Mouse (Mus musculus) left cerebral cortex, adult 11 months (tissue): ENCODE data around the gene Homer3.

Experiments used
- DNase-seq: peaks from one replicate; pipeline ENCODE4 v3.0.0; 2022; ENCODE audit warnings: low spot score

Gene Homer3

DNA sequence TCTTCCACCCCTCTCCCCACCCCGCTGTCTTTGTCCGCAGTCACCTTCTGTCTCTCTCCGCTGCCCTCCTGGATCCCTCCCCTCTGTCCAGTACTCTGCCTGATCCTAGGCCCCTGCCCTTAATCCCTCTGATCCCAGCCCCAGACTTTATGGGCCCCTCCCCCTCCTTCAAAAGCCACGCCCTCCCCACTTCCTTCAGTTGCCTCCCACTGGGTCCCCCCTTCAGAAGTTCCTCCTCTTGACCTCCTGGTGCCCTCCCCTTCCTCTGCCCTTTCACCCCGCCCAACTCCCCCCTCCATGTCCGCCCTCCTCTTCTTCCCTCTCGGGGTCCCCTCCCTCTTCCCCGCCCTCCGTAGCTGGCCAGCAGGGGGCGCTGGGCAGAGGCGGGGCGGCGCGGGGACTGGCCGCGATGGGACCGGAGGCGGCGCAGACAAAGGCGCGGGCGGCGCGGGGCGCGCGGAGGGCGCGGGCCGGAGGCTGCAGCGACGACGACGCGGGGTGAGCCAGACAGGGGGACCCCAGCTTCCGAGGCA lies at the start of gene Homer3:
TSS of gene Homer3 (plus strand) at position 225 of the 533 bp plus-strand sequence.
- DNase-seq: peak; percentile 62

DNA sequence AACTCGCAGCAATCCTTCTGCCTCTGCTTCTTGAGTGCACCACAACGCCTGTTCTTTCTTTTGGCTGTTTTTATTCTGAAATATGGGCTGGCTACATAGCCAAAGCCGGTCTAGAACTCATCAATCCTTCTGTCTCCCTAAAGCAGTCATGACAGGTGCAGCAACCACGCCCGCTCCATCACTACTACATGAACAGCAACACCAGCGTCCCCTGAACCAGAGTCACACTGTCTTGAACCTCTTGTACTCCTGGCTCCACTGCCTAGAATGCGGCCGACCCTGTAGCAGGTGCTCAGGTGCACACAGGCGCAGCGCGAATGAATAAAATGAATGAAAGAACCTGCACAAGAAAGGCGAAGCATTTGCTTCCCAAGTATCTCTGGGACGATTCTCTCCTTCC lies 49.0 kb upstream of the Homer3 start:
- DNase-seq: no peak

DNA sequence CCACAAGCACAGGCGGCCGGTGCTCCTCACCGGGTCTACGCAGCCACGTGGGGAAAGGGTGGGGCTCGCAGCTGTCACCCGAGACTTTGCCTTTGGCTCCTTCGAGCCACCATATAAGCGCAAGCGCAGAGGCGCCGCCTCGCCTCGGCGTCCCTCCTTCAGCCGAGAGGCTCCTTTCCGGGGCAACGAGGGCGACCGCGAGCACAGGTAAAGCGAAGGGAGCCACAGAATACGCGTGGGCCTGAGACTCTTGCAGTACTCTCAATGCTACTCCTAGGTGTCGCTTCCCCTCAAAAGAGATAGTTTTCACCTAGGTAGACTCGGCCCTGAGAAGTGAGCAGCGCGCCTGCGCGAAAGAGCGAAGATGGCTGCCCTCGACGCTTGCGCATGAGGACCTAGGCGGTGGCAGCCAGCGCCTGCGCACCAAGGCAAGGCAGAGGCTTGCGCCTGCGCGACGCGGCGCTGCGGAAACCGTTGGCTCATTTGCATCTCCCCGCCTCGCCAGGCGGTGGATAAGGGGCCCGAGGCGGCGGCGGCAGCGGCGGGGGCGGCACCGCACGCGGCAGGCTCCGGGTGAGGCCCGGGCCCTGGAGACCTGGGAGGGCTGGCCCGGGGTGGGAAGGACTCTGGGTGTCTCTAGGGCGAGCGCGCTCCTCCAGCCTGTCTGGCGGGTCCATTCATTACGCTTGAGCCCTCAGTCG lies 48.4 kb upstream of the Homer3 start, which contains the start of the genes Sugp2 and Armc6:
TSS of gene Sugp2 (plus strand) at position 147 of the 701 bp plus-strand sequence.
TSS of gene Armc6 (minus strand) at position 387 of the 701 bp plus-strand sequence.
- DNase-seq: peak; percentile 93

DNA sequence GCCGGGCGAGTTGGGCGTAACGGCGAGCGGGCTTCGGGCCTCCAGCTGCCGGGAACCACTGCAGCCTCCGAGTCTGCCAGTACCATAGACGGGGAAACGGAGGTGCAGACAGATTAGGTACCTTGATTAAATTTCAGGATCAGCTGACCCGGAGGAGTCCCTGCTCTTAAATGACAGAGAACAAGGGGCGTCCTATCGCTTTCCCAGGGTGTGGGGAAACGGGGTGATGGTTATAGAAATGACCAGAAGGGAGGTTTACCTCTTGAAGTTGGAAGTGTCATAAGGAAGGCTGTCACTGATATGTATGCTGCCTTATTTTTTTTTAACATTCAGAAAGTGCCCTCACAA lies 47.9 kb upstream of the Homer3 start:
- DNase-seq: no peak

DNA sequence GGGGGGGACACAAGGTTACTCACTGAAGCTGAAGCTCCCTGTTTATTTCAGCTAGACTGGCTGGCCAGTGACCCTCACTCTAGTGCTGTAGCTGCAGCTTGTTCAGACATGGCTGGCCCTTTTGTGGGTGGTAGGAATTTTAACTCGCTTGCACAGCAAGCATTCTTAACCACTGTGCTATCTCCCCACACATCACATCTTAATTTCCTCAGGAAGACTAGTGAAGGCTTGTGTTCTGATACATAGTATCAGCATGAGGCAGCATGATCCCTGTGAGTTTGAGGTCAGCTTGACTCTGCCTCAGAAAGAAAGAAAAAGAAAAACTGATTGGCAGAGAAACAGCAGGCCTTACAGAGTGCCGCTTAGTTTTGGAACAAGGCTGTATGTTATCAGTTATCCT lies 44.8 kb upstream of the Homer3 start:
- no peak for DNase-seq

DNA sequence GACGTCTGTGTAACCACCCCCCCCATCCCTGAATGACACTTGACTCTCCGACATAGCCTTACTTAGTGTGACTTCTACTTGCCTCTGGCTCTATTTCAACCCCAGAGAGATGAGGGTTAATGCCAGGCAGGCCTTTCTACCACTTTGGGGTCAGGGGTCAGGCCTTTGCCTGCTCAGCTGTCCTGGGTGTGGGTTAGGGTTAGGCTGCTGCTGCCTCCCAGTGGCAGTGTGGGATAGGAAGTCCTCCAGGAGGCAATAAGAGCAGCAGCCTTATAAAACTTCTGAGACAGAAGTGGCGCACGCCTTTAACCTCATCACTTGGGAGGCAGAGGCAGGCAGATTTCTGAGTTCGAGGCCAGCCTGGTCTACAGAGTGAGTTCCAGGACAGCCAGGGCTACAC lies 42.0 kb upstream of the Homer3 start:
- no peak for DNase-seq

DNA sequence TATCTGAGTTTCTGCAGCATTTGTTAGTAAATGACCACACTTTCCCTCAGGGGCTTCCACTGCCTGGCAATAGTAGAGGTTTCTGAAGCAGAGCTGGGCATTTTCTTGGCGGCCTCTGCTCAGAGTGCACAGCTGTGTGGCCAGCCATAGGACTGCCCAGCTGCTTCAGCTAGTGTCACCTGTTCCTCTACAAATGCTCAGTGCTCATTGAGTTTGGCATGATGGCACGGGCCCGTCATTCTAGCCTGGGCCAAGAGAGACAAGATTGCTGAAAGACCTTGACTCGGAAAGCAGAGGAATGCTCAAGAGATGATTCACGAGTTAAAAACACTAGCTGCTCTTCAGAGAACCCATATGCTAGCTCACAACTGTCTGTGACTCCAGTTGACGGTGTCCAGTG lies 36.0 kb upstream of the Homer3 start:
- no peak for DNase-seq

DNA sequence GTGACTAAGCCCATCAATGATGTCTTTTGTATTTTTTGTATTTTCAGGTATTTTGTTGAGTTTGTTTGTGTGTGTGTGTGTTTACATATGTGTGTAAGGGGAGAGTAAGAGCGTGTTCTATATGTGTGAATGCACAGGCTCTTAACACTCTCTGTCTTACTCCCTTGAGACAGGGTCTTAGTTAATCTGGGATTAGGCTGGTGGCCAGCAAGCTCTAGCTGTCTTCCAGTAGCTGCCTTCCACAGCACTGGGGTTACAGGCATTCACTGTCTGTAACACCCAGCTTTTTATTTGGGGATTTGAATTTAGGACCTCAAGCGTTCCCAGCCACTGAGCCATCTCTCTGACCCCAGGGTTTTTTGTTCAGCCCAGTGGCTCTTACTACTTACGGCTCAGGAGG lies 34.8 kb upstream of the Homer3 start:
- DNase-seq: no peak

DNA sequence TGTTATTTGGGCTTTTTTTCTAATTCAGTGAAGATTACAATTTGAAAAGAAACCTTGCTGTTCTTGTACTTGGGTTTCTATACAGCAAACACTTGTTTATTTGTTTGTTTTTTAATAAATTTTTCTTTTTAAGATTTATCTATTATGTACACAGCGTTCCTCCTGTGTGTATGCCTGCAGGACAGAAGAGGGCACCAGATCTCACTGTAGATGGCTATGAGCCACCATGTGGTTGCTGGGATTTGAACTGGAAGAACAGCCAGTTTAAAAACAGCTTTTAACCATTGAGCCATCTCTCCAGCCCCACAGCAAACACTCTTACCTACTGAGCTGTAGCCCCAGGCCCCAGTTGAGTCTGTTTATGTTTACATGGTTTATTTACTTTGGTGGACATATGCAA lies 28.0 kb upstream of the Homer3 start:
- DNase-seq: no peak

DNA sequence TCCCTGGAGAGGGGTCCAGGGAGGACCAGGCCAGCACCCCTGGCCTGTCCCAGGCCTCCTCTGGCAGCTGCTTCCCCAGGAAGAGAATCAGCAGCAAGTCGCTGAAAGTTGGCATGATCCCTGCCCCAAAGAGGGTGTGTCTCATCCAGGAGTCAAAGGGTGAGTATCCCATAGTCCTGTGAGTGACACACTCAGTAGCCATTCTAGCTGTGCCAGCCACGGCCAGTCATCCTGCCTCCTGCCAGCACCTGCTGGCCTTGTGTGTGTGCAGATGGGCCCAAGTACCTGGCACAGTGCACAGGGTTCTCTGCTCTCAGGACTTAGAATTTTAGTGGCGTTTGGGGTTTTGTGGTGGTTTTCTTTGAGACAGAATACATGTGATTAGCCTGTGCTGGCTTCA lies 25.2 kb upstream of the Homer3 start:
- no peak for DNase-seq

DNA sequence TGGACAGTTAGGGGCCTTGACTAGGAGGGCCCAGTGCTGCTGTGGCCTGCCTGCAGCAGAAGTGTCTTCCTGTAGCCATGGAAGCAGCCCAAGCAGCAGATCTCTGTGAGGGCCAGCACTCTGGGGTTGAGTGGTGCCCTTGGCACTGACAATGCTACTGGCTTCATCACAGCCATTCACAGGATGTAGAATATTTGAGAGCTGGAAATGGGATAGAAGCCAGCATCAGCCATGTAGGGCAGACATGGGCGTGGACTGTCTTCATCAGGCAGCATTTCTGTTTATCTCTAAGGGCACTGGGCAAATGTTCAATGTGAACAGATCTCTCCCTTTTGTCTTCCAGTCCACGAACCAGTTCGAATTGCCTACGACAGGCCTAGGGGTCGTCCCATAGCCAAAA lies 24.0 kb upstream of the Homer3 start:
- no peak for DNase-seq

DNA sequence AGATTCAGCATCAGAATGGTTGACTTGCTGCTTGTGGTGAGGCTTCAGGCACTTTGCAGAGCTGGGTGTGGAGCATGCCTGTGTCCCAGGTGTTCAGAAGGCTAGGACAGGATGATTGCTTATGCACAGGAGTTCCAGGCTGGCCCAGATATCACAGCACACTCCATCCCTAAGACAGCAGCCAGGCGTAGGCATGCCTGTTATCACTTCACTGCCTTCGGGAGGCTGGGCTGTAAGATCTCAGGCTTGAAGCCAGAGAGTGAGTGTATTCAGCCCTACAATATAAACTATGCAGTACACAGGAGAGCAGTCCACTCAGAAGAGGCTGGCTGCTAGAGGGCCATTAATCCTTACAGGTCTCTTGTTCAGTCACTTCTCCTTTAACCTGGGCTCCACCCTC lies 23.6 kb upstream of the Homer3 start:
- DNase-seq: no peak

DNA sequence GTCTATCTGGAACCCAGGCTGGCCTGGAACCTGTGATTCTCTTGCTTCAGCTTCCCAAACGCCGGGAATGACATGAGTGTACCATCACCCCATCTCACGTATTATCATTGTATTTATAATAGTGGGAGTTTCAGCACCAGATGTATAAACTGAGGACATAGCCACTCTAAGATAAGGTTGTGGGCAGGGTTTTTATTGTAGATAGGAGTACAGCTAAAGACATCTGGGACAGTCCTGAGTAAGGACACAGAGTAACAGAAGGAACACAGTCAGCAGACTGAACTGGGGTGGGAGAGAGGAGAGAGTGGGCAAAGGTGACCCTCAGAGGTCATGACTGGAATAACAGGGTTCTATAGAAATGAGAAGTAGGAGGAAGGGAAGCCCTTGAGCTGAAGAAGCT lies 15.0 kb upstream of the Homer3 start:
- no peak for DNase-seq

DNA sequence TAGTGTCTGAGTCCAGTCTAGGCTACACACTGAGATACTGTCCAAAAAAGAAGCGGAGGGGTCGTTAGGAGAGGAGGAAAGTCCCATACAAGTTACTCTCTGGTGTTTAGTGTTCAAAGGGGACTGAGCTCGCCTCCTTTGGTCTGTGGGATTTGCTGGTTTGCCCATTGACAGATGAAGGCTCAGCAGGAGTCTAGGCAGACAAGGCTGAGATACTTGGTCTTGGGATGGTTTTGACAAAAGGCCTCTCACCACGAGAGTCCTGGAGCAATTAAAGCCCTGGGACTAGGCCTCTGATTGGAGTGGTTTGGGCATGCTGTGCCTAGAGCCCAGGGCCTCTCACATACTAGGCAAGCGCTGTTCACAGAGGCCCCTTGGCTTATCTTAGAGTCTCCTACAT lies 14.3 kb upstream of the Homer3 start:
- no peak for DNase-seq

DNA sequence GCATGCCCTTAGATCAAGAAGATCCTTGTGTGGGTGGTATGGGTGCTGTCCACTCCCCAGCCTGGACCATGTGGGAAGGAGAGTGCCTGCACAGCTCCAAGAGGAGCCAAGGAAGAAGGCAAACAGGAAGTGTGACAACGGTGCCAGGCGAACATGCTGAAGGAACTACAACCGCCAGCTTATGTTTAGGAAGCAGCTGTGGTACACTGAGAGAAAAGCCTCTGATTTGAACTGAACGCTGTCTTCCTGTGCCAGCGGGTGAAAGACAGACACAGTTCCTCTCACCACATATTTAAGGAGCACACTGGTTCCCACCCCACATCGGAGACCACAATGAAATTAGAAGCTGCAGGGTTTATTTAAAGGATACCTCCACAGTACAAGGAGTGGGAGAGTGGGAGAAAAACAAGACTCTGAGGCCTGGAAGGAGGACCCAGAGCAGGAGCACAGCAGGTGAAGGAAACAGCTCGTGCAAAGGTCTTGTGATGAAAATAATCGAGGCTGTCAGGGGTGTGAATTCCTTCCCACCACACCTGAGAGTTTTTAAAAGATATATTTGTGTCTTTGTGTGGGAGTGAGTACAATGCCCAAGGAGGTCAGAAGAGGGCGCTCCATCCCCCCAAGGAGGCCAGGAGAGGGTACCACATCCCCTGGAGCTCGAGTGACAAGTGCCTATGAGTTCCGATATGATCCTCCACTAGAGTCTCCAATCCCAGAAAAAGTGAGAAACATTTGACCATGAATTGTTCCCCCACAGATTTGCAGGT lies 13.6 kb upstream of the Homer3 start:
- no peak for DNase-seq

DNA sequence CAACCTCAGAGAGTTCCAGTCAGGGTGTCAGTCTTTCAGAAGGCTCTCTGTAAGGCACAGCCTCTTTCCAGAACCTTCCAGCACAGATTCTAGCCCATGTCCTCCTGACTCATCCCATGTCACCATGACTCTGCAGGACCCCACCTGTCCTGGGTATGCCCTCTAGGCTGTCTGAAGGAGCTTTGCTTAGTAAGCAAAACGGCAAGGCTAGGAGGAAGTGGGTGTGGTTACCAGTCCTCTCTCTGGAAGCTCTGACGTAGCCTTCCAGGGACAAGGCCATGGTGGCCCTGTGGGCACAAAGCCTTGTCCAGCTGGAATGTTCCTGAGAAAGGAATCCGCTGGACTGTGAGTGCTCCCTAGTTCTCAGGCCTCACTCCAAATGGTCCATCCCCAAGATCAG lies 9.7 kb upstream of the Homer3 start:
- no peak for DNase-seq

DNA sequence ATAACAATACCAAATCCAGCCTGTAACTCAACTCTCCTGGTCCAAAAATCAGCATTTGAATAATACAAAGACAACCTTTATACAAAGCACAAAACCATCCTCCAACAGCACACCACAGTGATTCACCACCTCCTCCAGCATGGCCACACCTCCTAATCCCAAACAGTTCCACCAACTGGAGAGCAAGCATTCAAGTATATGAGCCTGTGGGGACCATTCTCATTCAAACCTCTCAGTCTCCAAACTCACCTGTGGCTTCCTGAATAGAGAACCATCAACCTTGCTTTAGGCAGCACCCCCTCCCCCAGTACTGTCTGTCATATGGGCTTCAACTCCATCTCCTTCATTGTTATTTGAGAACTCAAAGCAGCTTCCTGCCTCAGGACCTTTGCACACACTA lies 8.3 kb upstream of the Homer3 start:
- DNase-seq: no peak

DNA sequence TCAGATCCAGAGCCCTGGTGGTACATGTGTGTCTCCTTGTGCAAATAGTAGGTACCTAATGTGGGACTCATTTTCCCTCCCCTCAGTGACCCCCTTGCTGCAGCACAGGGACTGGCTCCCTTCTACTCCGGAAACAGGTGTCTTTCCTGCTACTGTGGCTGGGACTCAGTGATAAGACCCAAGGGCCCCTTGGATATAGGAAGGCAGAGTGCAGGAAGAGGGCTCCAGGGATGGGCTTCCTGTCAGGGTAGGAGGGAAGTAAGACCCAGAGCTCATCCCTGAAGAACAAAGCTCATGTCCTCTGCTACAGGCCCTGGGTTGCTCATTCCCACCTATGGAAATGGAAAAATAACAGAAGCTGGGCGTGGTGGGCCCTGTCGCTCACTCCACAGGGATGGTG lies 6.2 kb upstream of the Homer3 start:
- no peak for DNase-seq

DNA sequence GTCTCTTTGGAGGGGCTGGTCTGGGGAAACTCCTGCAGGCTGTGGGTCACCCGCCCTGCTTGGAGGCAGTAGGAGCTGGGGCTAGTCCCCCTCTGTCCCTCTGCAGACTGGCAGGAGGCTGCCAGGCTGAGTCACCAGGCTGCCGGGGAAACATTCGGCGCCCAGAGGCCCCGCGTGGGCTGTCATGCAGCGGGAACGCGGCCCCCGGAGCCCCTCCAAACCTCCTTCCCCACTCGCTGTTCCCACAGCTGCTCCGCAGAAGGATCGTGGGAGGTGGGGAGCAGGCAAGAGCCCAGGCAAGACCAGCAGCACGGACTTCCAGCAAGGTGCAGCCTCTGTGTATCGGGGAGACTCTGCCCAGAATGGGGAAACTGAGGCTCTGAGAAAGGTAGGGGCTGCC lies 4.5 kb upstream of the Homer3 start:
- no peak for DNase-seq

DNA sequence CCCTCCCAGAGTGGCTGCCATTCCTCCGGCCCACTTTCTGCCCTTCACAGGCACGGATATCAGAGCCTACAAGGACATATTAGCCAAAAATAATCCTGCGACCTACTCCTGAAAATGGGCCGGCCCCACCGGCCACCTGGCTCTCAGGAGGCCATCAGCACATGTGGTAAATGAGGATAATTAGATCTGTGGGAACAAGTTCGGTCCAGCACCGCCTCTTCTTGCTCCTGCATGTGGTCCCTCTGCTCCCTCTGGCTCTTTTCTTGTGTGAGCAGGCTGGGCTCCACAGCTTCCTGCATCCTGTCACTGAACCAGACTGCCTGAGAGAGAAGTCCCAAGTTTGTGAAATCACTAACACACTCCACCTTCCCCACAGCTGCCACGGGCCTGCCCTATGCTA lies 3.4 kb upstream of the Homer3 start:
- DNase-seq: no peak

DNA sequence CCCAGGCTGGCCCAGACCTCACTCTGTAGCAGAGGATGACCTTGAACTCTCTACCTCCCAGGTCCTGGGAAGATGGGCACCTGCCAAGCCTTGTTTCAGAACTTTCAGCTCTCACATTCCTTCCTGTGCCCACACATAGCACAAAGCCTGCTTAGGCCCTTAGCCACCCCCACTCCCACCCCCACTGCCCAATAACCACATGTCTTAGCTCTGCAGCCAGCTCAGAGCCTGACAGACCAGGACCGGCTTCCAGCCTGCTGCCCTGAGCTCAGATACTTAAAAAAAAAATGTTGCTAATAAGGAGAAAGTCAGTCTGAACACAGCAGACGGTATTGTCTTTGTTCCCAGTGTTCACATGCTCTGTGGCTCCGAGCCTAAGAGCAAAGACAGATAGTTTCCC lies 1.6 kb upstream of the Homer3 start:
- DNase-seq: no peak

DNA sequence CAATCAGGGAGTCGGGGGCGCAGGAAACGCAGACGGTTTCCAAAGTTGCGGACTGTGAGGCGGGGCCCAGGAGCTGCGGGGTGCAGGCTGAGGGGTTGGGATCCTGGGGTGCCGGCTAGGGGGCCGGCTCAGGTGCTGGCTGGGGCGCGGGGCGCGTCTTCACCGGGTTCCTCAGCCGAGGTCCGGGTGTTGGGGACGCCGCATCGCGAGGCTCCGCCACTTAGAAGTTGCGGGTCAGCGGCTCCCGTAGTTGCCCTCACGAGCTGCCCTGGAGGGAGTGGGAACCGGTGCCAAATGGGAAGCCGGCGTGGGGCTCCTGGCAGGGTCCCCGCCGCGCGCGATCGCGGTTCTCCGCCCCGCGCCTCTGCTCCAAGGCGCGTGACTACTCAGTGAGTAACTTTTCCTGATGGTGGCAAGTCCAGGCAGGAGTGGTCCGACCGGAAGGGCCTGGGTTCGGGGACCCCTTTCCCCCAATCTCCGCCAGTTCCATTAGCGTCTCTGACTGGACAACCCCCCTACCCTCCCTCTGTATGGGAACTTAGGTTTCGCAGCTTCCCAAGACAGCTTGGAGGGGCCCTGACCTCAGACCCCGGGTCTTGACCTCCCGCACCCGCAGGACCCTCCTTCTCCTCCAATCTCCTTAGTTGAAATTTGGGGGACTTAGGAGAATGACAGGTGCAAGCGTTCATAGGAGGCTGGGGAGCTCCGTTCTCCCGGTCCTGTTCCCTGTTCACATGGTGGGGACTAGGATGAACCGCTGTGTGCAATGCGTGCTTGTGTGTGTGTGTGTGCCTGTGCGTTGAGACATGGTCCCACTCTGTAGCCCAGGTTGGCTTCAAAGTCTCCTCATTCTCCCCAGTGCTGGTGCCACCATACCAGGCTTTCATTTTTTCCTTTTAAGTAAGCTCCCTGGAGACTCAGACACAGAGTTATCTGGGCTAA lies 780 bp downstream of the Homer3 start:
- DNase-seq: peak; percentile 17
